Mouse (Mus musculus) layer of hippocampus, adult 2 months (tissue): Measurements from ENCODE around the gene Chadl. TPM values are rescaled to one million over a fixed set of nuclear protein-coding genes. Genes with fewer than 3 reads are reported as not detected.

Source experiments
- DNase-seq, 2 experiments: peaks; one replicate each; pipeline ENCODE4 v3.0.0; 2022; ENCODE audit warnings: low spot score in 2 of 2
- H3K27ac ChIP-seq: fragments of 200-600 bp; 2 replicates; pipeline ENCODE4 v1.8.1; 2022
- H3K4me3 ChIP-seq: fragments of 200-600 bp; 2 replicates; pipeline ENCODE4 v1.8.1; 2022; ENCODE audit warnings: mild to moderate bottlenecking
- CTCF ChIP-seq: fragments of 200-600 bp; conservative IDR thresholded peaks from 2 replicates; pipeline ENCODE4 v1.8.1; 2022; ENCODE audit warnings: antibody characterized with exemption, mild to moderate bottlenecking, moderate library complexity
- total RNA-seq, 2 experiments: library from RNA; stranded (reverse); gene quantifications; 2 replicates each; pipeline ENCODE4 v1.2.3; 2021

The Chadl gene
- total RNA-seq, 2 experiments from 2014 or later, result 11.7 to 12.3 TPM

- DNase-seq, result no peak
- no peak for TF ChIP-seq CTCF
- H3K27ac ChIP-seq, result peak overlapping the region; percentile 80
- H3K4me3 ChIP-seq, result peak overlapping the region; percentile 66
Observed at GRCm38 (mm10) chr15:81694891-81695290, 2.2 kb downstream of the Chadl start.

- H3K27ac ChIP-seq, result peak overlapping the region; percentile 80
Observed at GRCm38 (mm10) chr15:81693967-81694881, 2.9 kb downstream of the Chadl start.

GRCm38 (mm10) chr15:81693366-81693966 is 3.6 kb downstream of the Chadl start:
- Histone ChIP-seq H3K27ac (peak overlapping the region; percentile 80; the same call in 1 of the 2 replicates), H3K4me3 (peak overlapping the region; percentile 66)
- no peak for TF ChIP-seq CTCF
- DNase-seq, result no peak

More at GRCm38 (mm10) chr15:81693967-81694881, 2.9 kb downstream of the Chadl start:
- TF ChIP-seq CTCF, result peak; percentile 79
- H3K4me3 ChIP-seq, result peak overlapping the region; percentile 66
- DNase-seq, result peak; percentile 61 to 71

GRCm38 (mm10) chr15:81680301-81680805 is 16.7 kb downstream of the Chadl start:
- DNase-seq, result no peak
- no peak overlapping the region for H3K4me3 ChIP-seq
- H3K27ac ChIP-seq, result no peak overlapping the region
- no peak for TF ChIP-seq CTCF

GRCm38 (mm10) chr15:81676637-81677036 is 20.4 kb downstream of the Chadl start:
- no peak for TF ChIP-seq CTCF
- DNase-seq, result no peak
- Histone ChIP-seq H3K4me3 (no peak overlapping the region), H3K27ac (no peak overlapping the region)

GRCm38 (mm10) chr15:81670231-81670640 is 26.9 kb downstream of the Chadl start:
- DNase-seq, result peak in 1 of 2 experiments; percentile 45
- H3K27ac ChIP-seq, result no peak overlapping the region
- H3K4me3 ChIP-seq, result no peak overlapping the region
- TF ChIP-seq CTCF, result peak; percentile 72

GRCm38 (mm10) chr15:81666957-81667356 is 30.1 kb downstream of the Chadl start:
- Histone ChIP-seq H3K27ac (no peak overlapping the region), H3K4me3 (no peak overlapping the region)
- DNase-seq, result no peak
- TF ChIP-seq CTCF, result peak; percentile 37

GRCm38 (mm10) chr15:81663697-81664561 is 33.2 kb downstream of the Chadl start, which contains the start of gene L3mbtl2:
L3mbtl2 (plus strand) TSS chr15:81663889.
- DNase-seq, result peak; percentile 91 to 92
- Histone ChIP-seq H3K27ac (peak within 1 kb of the TSS; percentile 82), H3K4me3 (peak within 1 kb of the TSS; percentile 100)
- TF ChIP-seq CTCF, result peak; percentile 64

GRCm38 (mm10) chr15:81663281-81663680 is 33.8 kb downstream of the Chadl start:
- H3K27ac ChIP-seq, result no peak overlapping the region
- H3K4me3 ChIP-seq, result peak overlapping the region; percentile 100
- no peak for DNase-seq
- TF ChIP-seq CTCF, result no peak

- no peak for TF ChIP-seq CTCF
- no peak overlapping the region for H3K4me3 ChIP-seq
- H3K27ac ChIP-seq, result no peak overlapping the region
- DNase-seq, result no peak
Observed at GRCm38 (mm10) chr15:81661701-81662100, 35.4 kb downstream of the Chadl start.

GRCm38 (mm10) chr15:81650636-81651035 is 46.5 kb downstream of the Chadl start:
- TF ChIP-seq CTCF, result no peak
- peak overlapping the region; percentile 32; the same call in 1 of the 2 replicates for H3K27ac ChIP-seq
- H3K4me3 ChIP-seq, result no peak overlapping the region
- DNase-seq, result no peak

- TF ChIP-seq CTCF, result no peak
- no peak for DNase-seq
- peak overlapping the region; percentile 32; the same call in 1 of the 2 replicates for H3K27ac ChIP-seq
- no peak overlapping the region for H3K4me3 ChIP-seq
Observed at GRCm38 (mm10) chr15:81649516-81650455, 47.3 kb downstream of the Chadl start.

Other genes starting within 250 kb of the Chadl start
- gene Rbx1, start 231.0 kb downstream of the Chadl start, total RNA-seq, result 100 to 1,000 TPM; 124 to 137 TPM
- gene Ep300, start 111.9 kb downstream of the Chadl start, total RNA-seq, result 10 to 100 TPM; 67.8 to 68.4 TPM
- 10 to 100 TPM; 40.8 to 43.5 TPM for gene L3mbtl2, start 33.4 kb downstream of the Chadl start, total RNA-seq
- gene Zc3h7b, start 47.8 kb upstream of the Chadl start, total RNA-seq, result 100 to 1,000 TPM; 140 to 145 TPM
- gene Rangap1, start 48.2 kb upstream of the Chadl start, total RNA-seq, result 100 to 1,000 TPM; 149 to 162 TPM
- gene Tef, start 105.1 kb upstream of the Chadl start, total RNA-seq, result 100 to 1,000 TPM; 273 to 304 TPM
- gene Tob2, start 161.5 kb upstream of the Chadl start, total RNA-seq, result 10 to 100 TPM; 28.6 to 38.4 TPM
- gene Phf5a, start 174.6 kb upstream of the Chadl start, total RNA-seq, result 10 to 100 TPM; 33.0 to 36.8 TPM
- gene Aco2, start 175.0 kb upstream of the Chadl start, total RNA-seq, result 100 to 1,000 TPM; 442 to 446 TPM
- gene Polr3h, start 229.0 kb upstream of the Chadl start, total RNA-seq, result 10 to 100 TPM; 44.8 to 51.4 TPM
- gene Csdc2, start 239.5 kb upstream of the Chadl start, total RNA-seq, result 10 to 100 TPM; 75.2 to 81.8 TPM